25 mouse cellular contexts compared by ENCODE assay signal in genomic region chr5:121244365-121244731, GRCm38 (mm10). TPM values are rescaled to one million over a fixed set of nuclear protein-coding genes. Genes with fewer than 3 reads are reported as not detected.
DNase-seq lines count a peak whose midpoint lies in the region; ATAC-seq lines count a peak whose summit lies in the region.
"Had no signal": no experiment of that assay in that cellular context is flagged by ENCODE, and none has a peak within 500 bp of the region (broad histone marks: within the 10 kb centered on the region; RNA-seq: fewer than 3 reads in every experiment).

No protein-coding gene starts in this region.

- intact Hi-C loops in heart, postnatal 36 days (cut with DNase I) = no loop called here

- no peak overlapping the region for H3K4me2 ChIP-seq in heart, embryonic 11.5 days
- peak overlapping the region; percentile 71 for H3K4me2 ChIP-seq in liver, embryonic 13.5 days
- H3K4me2 ChIP-seq: embryonic facial prominence, embryonic 13.5 days; hindbrain, embryonic 12.5 days; kidney, embryonic 15.5 days; limb, embryonic 12.5 days; lung, embryonic 14.5 days; midbrain, embryonic 15.5 days; neural tube, embryonic 12.5 days had no signal

- no peaks in the 10 kb centered on the region for H3K36me3 ChIP-seq in heart, embryonic 11.5 days (ENCODE audit: control insufficient read depth, insufficient read depth, low read length)
- peaks cover 87% of the 10 kb centered on the region for H3K36me3 ChIP-seq in erythroblast, embryonic 14.5 days (ENCODE audit: control insufficient read depth)
- peaks cover 15% of the 10 kb centered on the region; the same call in 1 of the 2 replicates for H3K36me3 ChIP-seq in liver, embryonic 13.5 days
- H3K36me3 ChIP-seq: embryonic facial prominence, embryonic 13.5 days; hindbrain, embryonic 12.5 days; kidney, embryonic 15.5 days; limb, embryonic 12.5 days; midbrain, embryonic 15.5 days; neural tube, embryonic 12.5 days had no signal

- no peaks in the 10 kb centered on the region for H3K9me3 ChIP-seq in heart, embryonic 11.5 days (replicated peaks; ENCODE audit: control insufficient read depth, low read length)
- no peaks in the 10 kb centered on the region for H3K9me3 ChIP-seq in erythroblast, embryonic 14.5 days (ENCODE audit: control insufficient read depth, low read length)
- H3K9me3 ChIP-seq in liver, embryonic 13.5 days (replicated peaks) = no peaks in the 10 kb centered on the region
- H3K9me3 ChIP-seq: embryonic facial prominence, embryonic 13.5 days; hindbrain, embryonic 12.5 days; kidney, embryonic 15.5 days; limb, embryonic 12.5 days; megakaryocyte, embryonic 14.5 days; midbrain, embryonic 15.5 days; neural tube, embryonic 12.5 days had no signal

- 68% methylated on average over 5 of the region's 5 CpGs for WGBS in heart, embryonic 11.5 days (ENCODE audit: insufficient replicate concordance)
- 16% methylated on average over 5 of the region's 5 CpGs for WGBS in liver, embryonic 13.5 days (ENCODE audit: insufficient replicate concordance)

- peaks cover 9% of the 10 kb centered on the region; the same call in 1 of the 2 replicates for H3K4me1 ChIP-seq in heart, embryonic 11.5 days (ENCODE audit: control insufficient read depth, insufficient read depth, low read length)
- H3K4me1 ChIP-seq in erythroblast, embryonic 14.5 days (ENCODE audit: control insufficient read depth) = peaks cover 95% of the 10 kb centered on the region
- H3K4me1 ChIP-seq in liver, embryonic 13.5 days (replicated peaks) = peaks cover 98% of the 10 kb centered on the region
- H3K4me1 ChIP-seq: embryonic facial prominence, embryonic 13.5 days; hindbrain, embryonic 12.5 days; limb, embryonic 12.5 days; neural tube, embryonic 12.5 days had no signal

- H3K9ac ChIP-seq in heart, embryonic 11.5 days (ENCODE audit: low read depth, low read length) = no peak overlapping the region
- peak overlapping the region; percentile 69 for H3K9ac ChIP-seq in liver, embryonic 13.5 days
- H3K9ac ChIP-seq: embryonic facial prominence, embryonic 13.5 days; forebrain, postnatal 0 days; hindbrain, embryonic 12.5 days; kidney, embryonic 15.5 days; limb, embryonic 12.5 days; lung, embryonic 14.5 days; midbrain, embryonic 15.5 days; neural tube, embryonic 12.5 days had no signal

- no peak for ATAC-seq in heart, embryonic 11.5 days (replicated peaks; ENCODE audit: insufficient number of reproducible peaks, low FRiP score, low TSS enrichment)
- ATAC-seq in liver, embryonic 13.5 days (ENCODE audit: low read depth) = peak; percentile 50
- peak; percentile 40 for ATAC-seq in megakaryocyte-erythroid progenitor cell, adult 5-6 weeks (replicated peaks; ENCODE audit: low FRiP score, low TSS enrichment, poor library complexity, severe bottlenecking)
- ATAC-seq: CD4-positive, CD25-positive, alpha-beta regulatory T cell, adult 4 months; forebrain, postnatal 0 days; midbrain, embryonic 15.5 days had no signal

- H3K27me3 ChIP-seq in heart, embryonic 11.5 days (ENCODE audit: control insufficient read depth, insufficient read depth, low read length) = no peaks in the 10 kb centered on the region
- H3K27me3 ChIP-seq in erythroblast, embryonic 14.5 days (ENCODE audit: control insufficient read depth) = no peaks in the 10 kb centered on the region
- no peaks in the 10 kb centered on the region for H3K27me3 ChIP-seq in liver, embryonic 13.5 days
- H3K27me3 ChIP-seq: embryonic facial prominence, embryonic 13.5 days; hindbrain, embryonic 12.5 days; kidney, embryonic 15.5 days; limb, embryonic 12.5 days; megakaryocyte, embryonic 14.5 days; midbrain, embryonic 15.5 days; neural tube, embryonic 12.5 days had no signal

- H3K4me3 ChIP-seq in heart, embryonic 11.5 days (ENCODE audit: low read depth, low read length) = no peak overlapping the region
- H3K4me3 ChIP-seq in erythroblast, embryonic 14.5 days (replicated peaks) = peak overlapping the region; percentile 45
- peak overlapping the region; percentile 23 for H3K4me3 ChIP-seq in liver, embryonic 13.5 days (replicated peaks)
- H3K4me3 ChIP-seq: embryonic facial prominence, embryonic 13.5 days; heart, adult 2 months; hindbrain, embryonic 12.5 days; kidney, embryonic 15.5 days; limb, embryonic 12.5 days; megakaryocyte, embryonic 14.5 days; midbrain, embryonic 15.5 days; neural tube, embryonic 12.5 days had no signal

- no peak for DNase-seq in heart, postnatal 36 days
- DNase-seq in liver, embryonic 13.5 days = peak; percentile 61
- no peak for DNase-seq in right cerebral cortex, adult 18-20 months
- no peak for DNase-seq in cerebellum, adult 11 months
- DNase-seq: adrenal gland, adult 2 months; cerebellum, adult 18-20 months; cerebellum, postnatal 14 days; forebrain, postnatal 0 days; gastrocnemius, postnatal 14 days; heart, adult 2 months; kidney, adult 11 months; kidney, postnatal 36 days; layer of hippocampus, postnatal 36 days; lung, embryonic 14.5 days had no signal

- peak overlapping the region; percentile 59 for H3K27ac ChIP-seq in heart, embryonic 11.5 days (ENCODE audit: low read depth, low read length)
- peak overlapping the region; percentile 99 for H3K27ac ChIP-seq in liver, embryonic 13.5 days
- H3K27ac ChIP-seq: embryonic facial prominence, embryonic 13.5 days; heart, adult 2 months; hindbrain, embryonic 12.5 days; kidney, embryonic 15.5 days; limb, embryonic 12.5 days; midbrain, embryonic 15.5 days; neural tube, embryonic 12.5 days had no signal

RNA-seq across cellular contexts. Expression of gene Hectd4, which starts 24.3 kb away (rescaled TPM):
- 5.3 and 7.3 TPM in 2 replicates for polyA plus RNA-seq in heart, embryonic 11.5 days (2014; fragmentation: Nextera tagmentation; extraction: Ambion mirVana)
- 10 to 100 TPM; 21.1 to 24.4 TPM for total RNA-seq in heart, postnatal 36 days (2021)
- 10.6 and 12.1 TPM in 2 replicates for polyA plus RNA-seq in erythroblast, embryonic 14.5 days (2012)
- 6.9 and 7.6 TPM in 2 replicates for polyA plus RNA-seq in liver, embryonic 13.5 days (2015; fragmentation: Nextera tagmentation; extraction: Ambion mirVana)
- 53.9 and 71.9 TPM in 2 replicates for total RNA-seq in megakaryocyte-erythroid progenitor cell, adult 5-6 weeks (2014; fragmentation: Nextera tagmentation)
- total RNA-seq in megakaryocyte-erythroid progenitor cell, adult 5-6 weeks (2017) = 10.1 and 25.7 TPM in 2 replicates

RNA-seq across cellular contexts. Expression of gene Rpl6, which starts 40.1 kb away (rescaled TPM):
- 498 and 592 TPM in 2 replicates for polyA plus RNA-seq in heart, embryonic 11.5 days (2014; fragmentation: Nextera tagmentation; extraction: Ambion mirVana)
- total RNA-seq in heart, postnatal 36 days (2021) = 100 to 1,000 TPM; 519 to 543 TPM
- polyA plus RNA-seq in erythroblast, embryonic 14.5 days (2012) = 24.9 and 56.7 TPM in 2 replicates
- 556 and 610 TPM in 2 replicates for polyA plus RNA-seq in liver, embryonic 13.5 days (2015; fragmentation: Nextera tagmentation; extraction: Ambion mirVana)
- total RNA-seq in megakaryocyte-erythroid progenitor cell, adult 5-6 weeks (2014; fragmentation: Nextera tagmentation) = 2,340 and 2,677 TPM in 2 replicates
- 1,622 and 1,735 TPM in 2 replicates for total RNA-seq in megakaryocyte-erythroid progenitor cell, adult 5-6 weeks (2017)

RNA-seq across cellular contexts. Expression of gene Ptpn11, which starts 53.2 kb away (rescaled TPM):
- polyA plus RNA-seq in heart, embryonic 11.5 days (2014; fragmentation: Nextera tagmentation; extraction: Ambion mirVana) = 23.7 and 33.8 TPM in 2 replicates
- 100 to 1,000 TPM; 166 to 210 TPM for total RNA-seq in heart, postnatal 36 days (2021)
- polyA plus RNA-seq in erythroblast, embryonic 14.5 days (2012) = 1.5 and 2.0 TPM in 2 replicates
- 12.5 TPM in 2 replicates for polyA plus RNA-seq in liver, embryonic 13.5 days (2015; fragmentation: Nextera tagmentation; extraction: Ambion mirVana)
- total RNA-seq in megakaryocyte-erythroid progenitor cell, adult 5-6 weeks (2014; fragmentation: Nextera tagmentation) = 38.2 and 44.4 TPM in 2 replicates
- total RNA-seq in megakaryocyte-erythroid progenitor cell, adult 5-6 weeks (2017) = 44.2 and 48.6 TPM in 2 replicates
